Mouse (Mus musculus) neutrophil, adult 59 days (primary cell): ENCODE data around the gene Polr2e. TPM values are rescaled to one million over a fixed set of nuclear protein-coding genes. Genes with fewer than 3 reads are reported as not detected.

Source experiments
- total RNA-seq, 2 experiments: library from RNA; stranded (reverse); gene quantifications; 1 replicate in 1 of 2; 2 replicates in 1 of 2; pipeline ENCODE4 v1.2.4; 2023

The Polr2e gene
- 10 to 100 TPM; 34.8 to 48.1 TPM for total RNA-seq

GRCm38 (mm10) chr10:80039559-80039979 lies at the start of gene Polr2e:
TSS of gene Polr2e (minus strand) at chr10:80039795.

GRCm38 (mm10) chr10:80047041-80047565 lies 7.5 kb upstream of the Polr2e start, which contains the start of gene Gpx4:
TSS of gene Gpx4 (plus strand) at chr10:80047166.

GRCm38 (mm10) chr10:80016511-80016910 lies 23.1 kb downstream of the Polr2e start, which contains the start of gene Arhgap45:
TSS of gene Arhgap45 (plus strand) at chr10:80016653.

GRCm38 (mm10) chr10:79996272-79997033 lies 43.1 kb downstream of the Polr2e start, which contains the start of gene Abca7:
TSS of gene Abca7 (plus strand) at chr10:79996494.

GRCm38 (mm10) chr10:79988506-79989271 lies 50.9 kb downstream of the Polr2e start, which contains the start of gene Cnn2:
TSS of gene Cnn2 (plus strand) at chr10:79988584.

Other genes with a start within 250 kb of the Polr2e start
- gene Prss57, start 248.8 kb downstream of the Polr2e start, total RNA-seq: 10 to 100 TPM; 13.6 to 18.0 TPM
- gene Palm, start 246.2 kb downstream of the Polr2e start, total RNA-seq: 100 to 1,000 TPM; 124 to 129 TPM
- gene Misp, start 218.8 kb downstream of the Polr2e start, total RNA-seq: under 1 TPM; 0.46 to 0.51 TPM
- gene Ptbp1, start 185.4 kb downstream of the Polr2e start, total RNA-seq: 100 to 1,000 TPM; 267 to 286 TPM
- 100 to 1,000 TPM; 466 to 531 TPM for gene Prtn3, start 165.3 kb downstream of the Polr2e start, total RNA-seq
- gene Plppr3, start 165.2 kb downstream of the Polr2e start, total RNA-seq: 10 to 100 TPM; 20.7 to 23.9 TPM
- gene Elane, start 153.5 kb downstream of the Polr2e start, total RNA-seq: 100 to 1,000 TPM; 527 to 568 TPM
- gene Cfd, start 148.9 kb downstream of the Polr2e start, total RNA-seq: not detected
- 10 to 100 TPM; 32.8 to 40.7 TPM for gene Med16, start 130.9 kb downstream of the Polr2e start, total RNA-seq
- not detected for gene Gm26602, start 128.9 kb downstream of the Polr2e start, total RNA-seq
- 1 to 10 TPM; 5.0 to 5.4 TPM for gene Kiss1r, start 122.8 kb downstream of the Polr2e start, total RNA-seq
- 100 to 1,000 TPM; 488 to 566 TPM for gene R3hdm4, start 118.6 kb downstream of the Polr2e start, total RNA-seq
- 100 to 1,000 TPM; 187 to 197 TPM for gene Arid3a, start 112.8 kb downstream of the Polr2e start, total RNA-seq
- gene Wdr18, start 79.6 kb downstream of the Polr2e start, total RNA-seq: 10 to 100 TPM in 1 of 2 experiments, 1 to 10 TPM in 1; 9.9 to 13.2 TPM
- gene Grin3b, start 69.1 kb downstream of the Polr2e start, total RNA-seq: under 1 TPM in 1 of 2 experiments, not detected in 1; 0.26 TPM
- 10 to 100 TPM; 68.0 to 69.4 TPM for gene Tmem259, start 55.5 kb downstream of the Polr2e start, total RNA-seq
- gene Cnn2, start 51.2 kb downstream of the Polr2e start, total RNA-seq: 100 to 1,000 TPM; 543 to 593 TPM
- gene Abca7, start 43.3 kb downstream of the Polr2e start, total RNA-seq: 100 to 1,000 TPM; 110 to 111 TPM
- gene Arhgap45, start 23.1 kb downstream of the Polr2e start, total RNA-seq: 100 to 1,000 TPM; 428 to 464 TPM
- 100 to 1,000 TPM; 269 to 306 TPM for gene Gpx4, start 7.4 kb upstream of the Polr2e start, total RNA-seq
- 100 to 1,000 TPM; 141 to 163 TPM for gene Sbno2, start 65.8 kb upstream of the Polr2e start, total RNA-seq
- gene Stk11, start 76.0 kb upstream of the Polr2e start, total RNA-seq: 100 to 1,000 TPM; 183 to 187 TPM
- gene Atp5d, start 98.8 kb upstream of the Polr2e start, total RNA-seq: 100 to 1,000 TPM; 108 to 123 TPM
- 1 to 10 TPM; 1.2 to 1.4 TPM for gene Cbarp, start 101.0 kb upstream of the Polr2e start, total RNA-seq
- gene Midn, start 108.5 kb upstream of the Polr2e start, total RNA-seq: 100 to 1,000 TPM; 221 to 226 TPM
- gene Cirbp, start 126.2 kb upstream of the Polr2e start, total RNA-seq: 10 to 100 TPM; 41.6 to 50.1 TPM
- 1 to 10 TPM; 5.1 to 7.1 TPM for gene 1600002K03Rik, start 133.1 kb upstream of the Polr2e start, total RNA-seq
- not detected for gene Efna2, start 139.7 kb upstream of the Polr2e start, total RNA-seq
- 10 to 100 TPM; 27.7 to 35.4 TPM for gene Mum1, start 186.6 kb upstream of the Polr2e start, total RNA-seq
- 10 to 100 TPM; 57.5 to 61.4 TPM for gene Ndufs7, start 209.3 kb upstream of the Polr2e start, total RNA-seq
- 1 to 10 TPM; 5.3 to 7.9 TPM for gene Gamt, start 221.2 kb upstream of the Polr2e start, total RNA-seq
- 10 to 100 TPM; 92.4 to 98.1 TPM for gene Dazap1, start 221.7 kb upstream of the Polr2e start, total RNA-seq